Mouse (Mus musculus): ENCODE measurements around the gene Tcf12. TPM values are rescaled to one million over a fixed set of nuclear protein-coding genes. Genes with fewer than 3 reads are reported as not detected.

Gene Tcf12
- polyA plus RNA-seq, 1 experiment from 2014 or later: 108 TPM

- Histone ChIP-seq H3K4me3 (ENCODE audit: low read length) (no peak overlapping the region), H3K27me3 (ENCODE audit: control insufficient read depth, insufficient read depth, low read length) (no peaks in the 10 kb centered on the region), H3K9ac (ENCODE audit: low read depth, low read length) (no peak overlapping the region), H3K36me3 (ENCODE audit: control insufficient read depth, insufficient read depth, low read length) (0 out of 2 replicates have a peak, but pooled peaks cover 1% of the 10 kb centered on the region), H3K4me2 (replicated peaks; ENCODE audit: low read depth, low read length) (no peak overlapping the region), H3K27ac (ENCODE audit: low read depth, low read length) (no peak overlapping the region), H3K4me1 (ENCODE audit: control insufficient read depth, insufficient read depth, low read length) (peaks cover 4% of the 10 kb centered on the region; the same call in 1 of the 2 replicates), H3K9me3 (ENCODE audit: control insufficient read depth, low read length) (no peaks in the 10 kb centered on the region)
- WGBS: 62% methylated on average over 2 of the region's 2 CpGs
- ATAC-seq (ENCODE audit: low FRiP score, low TSS enrichment): no peak
These were observed 158.5 kb downstream of the Tcf12 start for GRCm38 (mm10) chr9:71953217-71953616.

GRCm38 (mm10) chr9:71952621-71953076 is 159.0 kb downstream of the Tcf12 start:
- Histone ChIP-seq H3K27ac (ENCODE audit: low read depth, low read length) (no peak overlapping the region), H3K36me3 (ENCODE audit: control insufficient read depth, insufficient read depth, low read length) (0 out of 2 replicates have a peak, but pooled peaks cover 3% of the 10 kb centered on the region), H3K9me3 (ENCODE audit: control insufficient read depth, low read length) (no peaks in the 10 kb centered on the region), H3K9ac (ENCODE audit: low read depth, low read length) (no peak overlapping the region), H3K4me2 (replicated peaks; ENCODE audit: low read depth, low read length) (no peak overlapping the region), H3K4me1 (ENCODE audit: control insufficient read depth, insufficient read depth, low read length) (peaks cover 4% of the 10 kb centered on the region; the same call in 1 of the 2 replicates), H3K27me3 (ENCODE audit: control insufficient read depth, insufficient read depth, low read length) (no peaks in the 10 kb centered on the region), H3K4me3 (ENCODE audit: low read length) (no peak overlapping the region)
- WGBS: 79% methylated on average over 1 of the region's 1 CpGs
- no peak for ATAC-seq (ENCODE audit: low FRiP score, low TSS enrichment)

GRCm38 (mm10) chr9:71951926-71952325 is 159.7 kb downstream of the Tcf12 start:
- Histone ChIP-seq H3K4me2 (replicated peaks; ENCODE audit: low read depth, low read length) (no peak overlapping the region), H3K27me3 (ENCODE audit: control insufficient read depth, insufficient read depth, low read length) (no peaks in the 10 kb centered on the region), H3K9me3 (ENCODE audit: control insufficient read depth, low read length) (no peaks in the 10 kb centered on the region), H3K36me3 (ENCODE audit: control insufficient read depth, insufficient read depth, low read length) (0 out of 2 replicates have a peak, but pooled peaks cover 5% of the 10 kb centered on the region), H3K4me1 (ENCODE audit: control insufficient read depth, insufficient read depth, low read length) (peaks cover 4% of the 10 kb centered on the region; the same call in 1 of the 2 replicates), H3K9ac (ENCODE audit: low read depth, low read length) (no peak overlapping the region), H3K4me3 (ENCODE audit: low read length) (no peak overlapping the region), H3K27ac (ENCODE audit: low read depth, low read length) (no peak overlapping the region)
- 85% methylated on average over 2 of the region's 2 CpGs for WGBS
- ATAC-seq (ENCODE audit: low FRiP score, low TSS enrichment): no peak

- WGBS: 80% methylated on average over 4 of the region's 4 CpGs
- Histone ChIP-seq H3K4me1 (ENCODE audit: control insufficient read depth, insufficient read depth, low read length) (peaks cover 4% of the 10 kb centered on the region; the same call in 1 of the 2 replicates), H3K4me2 (replicated peaks; ENCODE audit: low read depth, low read length) (no peak overlapping the region), H3K27me3 (ENCODE audit: control insufficient read depth, insufficient read depth, low read length) (no peaks in the 10 kb centered on the region), H3K9me3 (ENCODE audit: control insufficient read depth, low read length) (no peaks in the 10 kb centered on the region), H3K27ac (ENCODE audit: low read depth, low read length) (no peak overlapping the region), H3K36me3 (ENCODE audit: control insufficient read depth, insufficient read depth, low read length) (0 out of 2 replicates have a peak, but pooled peaks cover 5% of the 10 kb centered on the region), H3K9ac (ENCODE audit: low read depth, low read length) (no peak overlapping the region), H3K4me3 (ENCODE audit: low read length) (no peak overlapping the region)
- ATAC-seq (ENCODE audit: low FRiP score, low TSS enrichment): no peak
These were observed 160.3 kb downstream of the Tcf12 start for GRCm38 (mm10) chr9:71951341-71951740.

GRCm38 (mm10) chr9:71944801-71945200 is 166.9 kb downstream of the Tcf12 start:
- 85% methylated on average over 4 of the region's 4 CpGs for WGBS
- H3K4me2 ChIP-seq (replicated peaks; ENCODE audit: low read depth, low read length): no peak overlapping the region
- H3K9ac ChIP-seq (ENCODE audit: low read depth, low read length): no peak overlapping the region
- H3K4me3 ChIP-seq (ENCODE audit: low read length): no peak overlapping the region
- H3K4me1 ChIP-seq (ENCODE audit: control insufficient read depth, insufficient read depth, low read length): peaks cover under 1% of the 10 kb centered on the region; the same call in 1 of the 2 replicates
- 0 out of 2 replicates have a peak, but pooled peaks cover 5% of the 10 kb centered on the region for H3K36me3 ChIP-seq (ENCODE audit: control insufficient read depth, insufficient read depth, low read length)
- no peaks in the 10 kb centered on the region for H3K9me3 ChIP-seq (ENCODE audit: control insufficient read depth, low read length)
- no peak overlapping the region for H3K27ac ChIP-seq (ENCODE audit: low read depth, low read length)
- H3K27me3 ChIP-seq (ENCODE audit: control insufficient read depth, insufficient read depth, low read length): no peaks in the 10 kb centered on the region
- no peak for ATAC-seq (ENCODE audit: low FRiP score, low TSS enrichment)

GRCm38 (mm10) chr9:71942424-71942823 is 169.2 kb downstream of the Tcf12 start:
- Histone ChIP-seq H3K4me3 (ENCODE audit: low read length) (no peak overlapping the region), H3K27me3 (ENCODE audit: control insufficient read depth, insufficient read depth, low read length) (no peaks in the 10 kb centered on the region), H3K4me1 (ENCODE audit: control insufficient read depth, insufficient read depth, low read length) (no peaks in the 10 kb centered on the region), H3K27ac (ENCODE audit: low read depth, low read length) (no peak overlapping the region), H3K4me2 (replicated peaks; ENCODE audit: low read depth, low read length) (no peak overlapping the region), H3K9ac (ENCODE audit: low read depth, low read length) (no peak overlapping the region), H3K36me3 (ENCODE audit: control insufficient read depth, insufficient read depth, low read length) (no peaks in the 10 kb centered on the region), H3K9me3 (ENCODE audit: control insufficient read depth, low read length) (no peaks in the 10 kb centered on the region)
- no peak for ATAC-seq (ENCODE audit: low FRiP score, low TSS enrichment)

GRCm38 (mm10) chr9:71940016-71940415 is 171.7 kb downstream of the Tcf12 start:
- Histone ChIP-seq H3K27ac (ENCODE audit: low read depth, low read length) (no peak overlapping the region), H3K36me3 (ENCODE audit: control insufficient read depth, insufficient read depth, low read length) (no peaks in the 10 kb centered on the region), H3K9me3 (ENCODE audit: control insufficient read depth, low read length) (no peaks in the 10 kb centered on the region), H3K4me1 (ENCODE audit: control insufficient read depth, insufficient read depth, low read length) (no peaks in the 10 kb centered on the region), H3K27me3 (ENCODE audit: control insufficient read depth, insufficient read depth, low read length) (no peaks in the 10 kb centered on the region), H3K9ac (ENCODE audit: low read depth, low read length) (no peak overlapping the region), H3K4me3 (ENCODE audit: low read length) (no peak overlapping the region), H3K4me2 (replicated peaks; ENCODE audit: low read depth, low read length) (no peak overlapping the region)
- ATAC-seq (ENCODE audit: low FRiP score, low TSS enrichment): no peak

- no peak overlapping the region for H3K4me3 ChIP-seq (ENCODE audit: low read length)
- no peaks in the 10 kb centered on the region for H3K36me3 ChIP-seq (ENCODE audit: control insufficient read depth, insufficient read depth, low read length)
- no peak overlapping the region for H3K27ac ChIP-seq (ENCODE audit: low read depth, low read length)
- no peaks in the 10 kb centered on the region for H3K9me3 ChIP-seq (ENCODE audit: control insufficient read depth, low read length)
- no peak overlapping the region for H3K4me2 ChIP-seq (replicated peaks; ENCODE audit: low read depth, low read length)
- no peak for ATAC-seq (ENCODE audit: low FRiP score, low TSS enrichment)
- no peaks in the 10 kb centered on the region for H3K4me1 ChIP-seq (ENCODE audit: control insufficient read depth, insufficient read depth, low read length)
- H3K27me3 ChIP-seq (ENCODE audit: control insufficient read depth, insufficient read depth, low read length): no peaks in the 10 kb centered on the region
- H3K9ac ChIP-seq (ENCODE audit: low read depth, low read length): no peak overlapping the region
- 89% methylated on average over 1 of the region's 1 CpGs for WGBS
These were observed 175.5 kb downstream of the Tcf12 start for GRCm38 (mm10) chr9:71936199-71936598.

- no peak overlapping the region for H3K27ac ChIP-seq (ENCODE audit: low read depth, low read length)
- H3K4me1 ChIP-seq (ENCODE audit: control insufficient read depth, insufficient read depth, low read length): no peaks in the 10 kb centered on the region
- H3K36me3 ChIP-seq (ENCODE audit: control insufficient read depth, insufficient read depth, low read length): no peaks in the 10 kb centered on the region
- H3K9ac ChIP-seq (ENCODE audit: low read depth, low read length): no peak overlapping the region
- no peak for ATAC-seq (ENCODE audit: low FRiP score, low TSS enrichment)
- no peaks in the 10 kb centered on the region for H3K27me3 ChIP-seq (ENCODE audit: control insufficient read depth, insufficient read depth, low read length)
- WGBS: 87% methylated on average over 3 of the region's 3 CpGs
- H3K4me3 ChIP-seq (ENCODE audit: low read length): no peak overlapping the region
- no peaks in the 10 kb centered on the region for H3K9me3 ChIP-seq (ENCODE audit: control insufficient read depth, low read length)
- H3K4me2 ChIP-seq (replicated peaks; ENCODE audit: low read depth, low read length): no peak overlapping the region
These were observed 176.8 kb downstream of the Tcf12 start for GRCm38 (mm10) chr9:71934833-71935232.

Measured in kidney, embryonic 14.5 days (tissue).